Mouse (Mus musculus) heart, postnatal 25 days (tissue): ENCODE data around the gene Plpp3. TPM values are rescaled to one million over a fixed set of nuclear protein-coding genes. Genes with fewer than 3 reads are reported as not detected.
A peak's percentile ranks its signal among the peaks of the same experiment; 100 is the strongest.

Source experiments
- DNase-seq: peaks from one replicate; pipeline ENCODE4 v3.0.0; 2022; ENCODE audit warnings: low spot score
- intact Hi-C: fragments of 180-260 bp; cut with DNase I; formaldehyde crosslinking; loops from one replicate; pipeline ENCODE4 v1.15.1; 2025
- total RNA-seq, 2 experiments: library from RNA; stranded (reverse); gene quantifications; 2 replicates each; pipeline ENCODE4 v1.2.3; 2021

Gene Plpp3
- 10 to 100 TPM; 71.9 to 74.8 TPM for total RNA-seq

- intact Hi-C loops = loop anchor here (1.0 to 10.0 kb wide), 9 partner anchors 120 to 1217 kb away; no protein-coding TSS in a partner anchor
- peak; percentile 87 for DNase-seq
Measured at GRCm38 (mm10) chr4:105157276-105158168, at the start of gene Plpp3. TSS of gene Plpp3 (plus strand) at chr4:105157347.

- intact Hi-C loops = no loop called here
- no peak for DNase-seq
Measured at GRCm38 (mm10) chr4:105107943-105108640, 49.1 kb upstream of the Plpp3 start.

GRCm38 (mm10) chr4:105108641-105109198 is 48.4 kb upstream of the Plpp3 start:
- intact Hi-C loops = no loop called here

GRCm38 (mm10) chr4:105109199-105109989 is 47.8 kb upstream of the Plpp3 start, which contains the start of gene Prkaa2:
TSS of gene Prkaa2 (minus strand) at chr4:105109890.
- DNase-seq = peak; percentile 49
- intact Hi-C loops = no loop called here

More at GRCm38 (mm10) chr4:105108641-105109198, 48.4 kb upstream of the Plpp3 start:
- no peak for DNase-seq

- DNase-seq = no peak
- intact Hi-C loops = loop anchor here (5.0 kb wide), 1 partner anchor 73 kb away; no protein-coding TSS in a partner anchor
Measured at GRCm38 (mm10) chr4:105109990-105110683, 47.0 kb upstream of the Plpp3 start.

- no peak for DNase-seq
- intact Hi-C loops = loop anchor here (5.0 kb wide), 1 partner anchor 73 kb away; no protein-coding TSS in a partner anchor
Measured at GRCm38 (mm10) chr4:105110684-105111035, 46.5 kb upstream of the Plpp3 start.

GRCm38 (mm10) chr4:105111770-105112169 is 45.4 kb upstream of the Plpp3 start:
- no peak for DNase-seq

GRCm38 (mm10) chr4:105113042-105113441 is 44.1 kb upstream of the Plpp3 start:
- intact Hi-C loops = loop anchor here (5.0 kb wide), 1 partner anchor 76 kb away; no protein-coding TSS in a partner anchor
- no peak for DNase-seq

More at GRCm38 (mm10) chr4:105111770-105112169, 45.4 kb upstream of the Plpp3 start:
- intact Hi-C loops = loop anchor here (5.0 kb wide), 1 partner anchor 74 kb away; no protein-coding TSS in a partner anchor

- intact Hi-C loops = loop anchor here (5.0 kb wide), 1 partner anchor 76 kb away; no protein-coding TSS in a partner anchor
Measured at GRCm38 (mm10) chr4:105113468-105113867, 43.7 kb upstream of the Plpp3 start.

GRCm38 (mm10) chr4:105121081-105121480 is 36.1 kb upstream of the Plpp3 start:
- no peak for DNase-seq
- intact Hi-C loops = no loop called here

More at GRCm38 (mm10) chr4:105113468-105113867, 43.7 kb upstream of the Plpp3 start:
- no peak for DNase-seq

- DNase-seq = peak; percentile 6
- intact Hi-C loops = loop anchor here (1.0 to 2.0 kb wide), 2 partner anchors 89 to 212 kb away; no protein-coding TSS in a partner anchor
Measured at GRCm38 (mm10) chr4:105122429-105122828, 34.7 kb upstream of the Plpp3 start.

- no peak for DNase-seq
- intact Hi-C loops = no loop called here
Measured at GRCm38 (mm10) chr4:105129212-105129611, 27.9 kb upstream of the Plpp3 start.

GRCm38 (mm10) chr4:105131756-105132314 is 25.3 kb upstream of the Plpp3 start:
- intact Hi-C loops = no loop called here
- no peak for DNase-seq

- intact Hi-C loops = no loop called here
- no peak for DNase-seq
Measured at GRCm38 (mm10) chr4:105133350-105134050, 23.6 kb upstream of the Plpp3 start.

GRCm38 (mm10) chr4:105149492-105149891 is 7.7 kb upstream of the Plpp3 start:
- intact Hi-C loops = no loop called here
- no peak for DNase-seq

- DNase-seq = peak; percentile 29
- intact Hi-C loops = loop anchor here (1.0 to 10.0 kb wide), 7 partner anchors 483 to 1223 kb away; no protein-coding TSS in a partner anchor
Measured at GRCm38 (mm10) chr4:105151911-105152690, 5.0 kb upstream of the Plpp3 start.

- intact Hi-C loops = loop anchor here (2.0 to 10.0 kb wide), 5 partner anchors 482 to 1222 kb away; no protein-coding TSS in a partner anchor
- no peak for DNase-seq
Measured at GRCm38 (mm10) chr4:105153227-105153626, 3.9 kb upstream of the Plpp3 start.
